Mouse (Mus musculus) CH12.LX (cell line): Measurements from ENCODE around the gene Hcrtr2. TPM values are rescaled to one million over a fixed set of nuclear protein-coding genes. Genes with fewer than 3 reads are reported as not detected.

ENCODE experiments used
- DNase-seq: peaks from one replicate; pipeline ENCODE4 v3.0.0-alpha.2; 2013; ENCODE audit errors: extremely low read depth
- H3K27ac ChIP-seq: 2 replicates; pipeline ENCODE4 v1.5.1; 2012; ENCODE audit warnings: low read depth, mild to moderate bottlenecking, control low read depth, moderate library complexity; ENCODE audit not compliant: insufficient read depth
- H3K27me3 ChIP-seq: replicated peaks from 2 replicates; pipeline ENCODE3; 2012; ENCODE audit warnings: inconsistent platforms
- H3K36me3 ChIP-seq, 2 experiments: replicated peaks in 1 of 2; 2 replicates each; pipeline versions ENCODE3 to v1.6.1; 2012; ENCODE audit warnings: inconsistent platforms in 1 of 2, low read length in 1 of 2, mild to moderate bottlenecking in 1 of 2, mixed read lengths in 1 of 2, moderate library complexity in 1 of 2; ENCODE audit not compliant: control insufficient read depth in 1 of 2, insufficient read depth in 1 of 2
- H3K4me1 ChIP-seq, 2 experiments: 2 replicates each; pipeline ENCODE4 v1.6.1; 2012; ENCODE audit warnings: inconsistent platforms in 1 of 2, moderate library complexity in 1 of 2; ENCODE audit not compliant: insufficient read depth in 2 of 2, control insufficient read depth in 1 of 2
- H3K4me2 ChIP-seq: 2 replicates; pipeline ENCODE4 v1.6.1; 2012; ENCODE audit warnings: low read depth, mild to moderate bottlenecking, control low read depth; ENCODE audit not compliant: poor library complexity, insufficient read depth, severe bottlenecking
- H3K4me3 ChIP-seq, 3 experiments: fragments of 150-350 bp in 1 of 3; sonication (generic) in 1 of 3; replicated peaks in 1 of 3; 2 replicates each; pipeline versions ENCODE3 to v1.5.1; 2011 to 2012; ENCODE audit warnings: low read depth in 2 of 3, low read length in 2 of 3, mild to moderate bottlenecking in 2 of 3, moderate library complexity in 2 of 3, control low read depth in 1 of 3, improper control_type of control experiment in 1 of 3, inconsistent platforms in 1 of 3, mixed read lengths in 1 of 3; ENCODE audit not compliant: poor library complexity in 1 of 3
- H3K79me2 ChIP-seq: replicated peaks from 2 replicates; pipeline ENCODE4 v1.6.1; 2012; ENCODE audit warnings: mild to moderate bottlenecking, moderate library complexity; ENCODE audit not compliant: control insufficient read depth, poor library complexity, insufficient read depth, severe bottlenecking; ENCODE audit errors: extremely low read depth
- H3K9ac ChIP-seq: 2 replicates; pipeline ENCODE4 v1.6.1; 2012; ENCODE audit warnings: low read depth, mild to moderate bottlenecking, control low read depth, moderate library complexity; ENCODE audit not compliant: insufficient read depth
- H3K9me3 ChIP-seq: replicated peaks from 2 replicates; pipeline ENCODE3; 2012; ENCODE audit warnings: low read length, inconsistent platforms, mixed read lengths
- CTCF ChIP-seq, 2 experiments: IDR thresholded peaks in 1 of 2; conservative IDR thresholded peaks in 1 of 2; 2 replicates each; pipeline ENCODE4 v1.5.1; 2011 to 2012; ENCODE audit warnings: low read depth in 2 of 2, low read length in 2 of 2, improper control_type of control experiment in 1 of 2, inconsistent platforms in 1 of 2, mild to moderate bottlenecking in 1 of 2, moderate library complexity in 1 of 2
- E2F4 ChIP-seq: IDR thresholded peaks from 2 replicates; pipeline ENCODE4 v1.6.1; 2011; ENCODE audit warnings: low read depth, low read length, improper control_type of control experiment; ENCODE audit not compliant: insufficient replicate concordance
- ETS1 ChIP-seq: conservative IDR thresholded peaks from 2 replicates; pipeline ENCODE4 v1.6.1; 2012; ENCODE audit warnings: low read depth, mild to moderate bottlenecking, inconsistent platforms, low read length, improper control_type of control experiment, moderate library complexity
- GABPA ChIP-seq: IDR thresholded peaks from 2 replicates; pipeline ENCODE4 v1.6.1; 2012; ENCODE audit warnings: low read depth, low read length, improper control_type of control experiment, inconsistent platforms; ENCODE audit not compliant: insufficient replicate concordance
- HCFC1 ChIP-seq: IDR thresholded peaks from 2 replicates; pipeline ENCODE4 v1.6.1; 2012; ENCODE audit warnings: low read depth, mild to moderate bottlenecking, inconsistent platforms, low read length, improper control_type of control experiment
- IRF4 ChIP-seq: IDR thresholded peaks from 2 replicates; pipeline ENCODE4 v1.6.1; 2014; ENCODE audit warnings: low read depth, mild to moderate bottlenecking, inconsistent platforms, low read length, improper control_type of control experiment
- JUN ChIP-seq: IDR thresholded peaks from 2 replicates; pipeline ENCODE4 v1.6.1; 2011; ENCODE audit warnings: low read depth, mild to moderate bottlenecking, low read length, improper control_type of control experiment, moderate library complexity; ENCODE audit not compliant: insufficient read depth
- JUND ChIP-seq: conservative IDR thresholded peaks from 2 replicates; pipeline ENCODE4 v1.6.1; 2011; ENCODE audit warnings: low read depth, low read length, improper control_type of control experiment
- KAT2A ChIP-seq: IDR thresholded peaks from 2 replicates; pipeline ENCODE4 v1.6.1; 2012; ENCODE audit warnings: low read length, improper control_type of control experiment, inconsistent platforms; ENCODE audit not compliant: insufficient replicate concordance
- MAFK ChIP-seq: IDR thresholded peaks from 2 replicates; pipeline ENCODE4 v1.6.1; 2011; ENCODE audit warnings: low read length, improper control_type of control experiment; ENCODE audit not compliant: insufficient replicate concordance
- MAZ ChIP-seq: IDR thresholded peaks from 2 replicates; pipeline ENCODE4 v1.6.1; 2012; ENCODE audit warnings: low read depth, mild to moderate bottlenecking, inconsistent platforms, low read length, improper control_type of control experiment, moderate library complexity
- MEF2A ChIP-seq: IDR thresholded peaks from 2 replicates; pipeline ENCODE4 v1.6.1; 2014; ENCODE audit warnings: low read depth, mild to moderate bottlenecking, inconsistent platforms, low read length, improper control_type of control experiment, borderline replicate concordance
- MXI1 ChIP-seq: IDR thresholded peaks from 2 replicates; pipeline ENCODE4 v1.6.1; 2011; ENCODE audit warnings: mild to moderate bottlenecking, low read depth, low read length, improper control_type of control experiment
- MYC ChIP-seq: IDR thresholded peaks from 2 replicates; pipeline ENCODE4 v1.6.1; 2011; ENCODE audit warnings: low read depth, mild to moderate bottlenecking, improper control_type of control experiment, low read length
- NELFE ChIP-seq: IDR thresholded peaks from 2 replicates; pipeline ENCODE4 v1.6.1; 2011; ENCODE audit warnings: low read depth, low read length, improper control_type of control experiment
- POLR2A ChIP-seq: IDR thresholded peaks from 2 replicates; pipeline ENCODE4 v1.6.1; 2011; ENCODE audit warnings: low read depth, mild to moderate bottlenecking, improper control_type of control experiment, low read length
- POLR2AphosphoS2 ChIP-seq: IDR thresholded peaks from 2 replicates; pipeline ENCODE4 v1.6.1; 2011; ENCODE audit warnings: low read depth, low read length, improper control_type of control experiment
- RAD21 ChIP-seq: IDR thresholded peaks from 2 replicates; pipeline ENCODE4 v1.6.1; 2011; ENCODE audit warnings: low read depth, mild to moderate bottlenecking, low read length, improper control_type of control experiment, moderate library complexity
- TCF12 ChIP-seq: IDR thresholded peaks from 2 replicates; pipeline ENCODE4 v1.6.1; 2014; ENCODE audit warnings: low read depth, mild to moderate bottlenecking, inconsistent platforms, low read length, improper control_type of control experiment
- UBTF ChIP-seq: IDR thresholded peaks from 2 replicates; pipeline ENCODE4 v1.6.1; 2012; ENCODE audit warnings: low read depth, mild to moderate bottlenecking, inconsistent platforms, low read length, improper control_type of control experiment, moderate library complexity
- USF2 ChIP-seq: conservative IDR thresholded peaks from 2 replicates; pipeline ENCODE4 v1.6.1; 2011; ENCODE audit warnings: low read depth, low read length, improper control_type of control experiment
- ZMIZ1 ChIP-seq: IDR thresholded peaks from 2 replicates; pipeline ENCODE4 v1.6.1; 2012; ENCODE audit warnings: low read depth, mild to moderate bottlenecking, inconsistent platforms, low read length, improper control_type of control experiment
- dilution Hi-C: fragments of 300-500 bp; cut with MboI; formaldehyde crosslinking; loops from 2 replicates; pipeline ENCODE4 v1.14.3; 2020; ENCODE audit warnings: low sequenced_read_pairs; ENCODE audit not compliant: extremely low pct_unique_long_range_greater_than_20kb, extremely low pct_ligation_motif_present
- in situ Hi-C: fragments of 300-500 bp; cut with MboI; formaldehyde crosslinking; loops from 3 replicates; pipeline ENCODE4 v1.14.3; 2019; ENCODE audit warnings: low sequenced_read_pairs, low pct_ligation_motif_present, low pct_unique_long_range_greater_than_20kb, mixed read lengths
- polyA plus RNA-seq: library from polyadenylated mRNA; unstranded; fragments of >175 nt; gene quantifications from 2 replicates; pipeline ENCODE4 v1.2.1, GENCODE M21; 2012; ENCODE audit warnings: low read depth; ENCODE audit not compliant: insufficient read length
- total RNA-seq, 2 experiments: library from RNA; depleted of rRNA; stranded (reverse); fragments of 300-350 nt in 1 of 2; fragments of >200 nt in 1 of 2; gene quantifications; 2 replicates each; pipeline ENCODE4 v1.2.3; 2012 to 2014

Gene Hcrtr2
- total and polyA plus RNA-seq, 3 experiments, result not detected

- Histone ChIP-seq H3K36me3 (no peaks in the 10 kb centered on the region), H3K9ac (no peak overlapping the region), H3K4me3 (no peak overlapping the region), H3K79me2 (no peaks in the 10 kb centered on the region), H3K9me3 (no peaks in the 10 kb centered on the region), H3K27ac (no peak overlapping the region)
- in situ Hi-C loops, result no loop called here
- TF ChIP-seq MXI1 (no peak), JUN (no peak), ETS1 (no peak), CTCF (conservative IDR thresholded peaks at IDR 0.05 in 1 of 2, IDR thresholded peaks at IDR 0.05 in 1 of 2; ENCODE audit: low read depth in 2 of 2, low read length in 2 of 2) (no peak), USF2 (no peak), MAFK (no peak), POLR2A (no peak), IRF4 (no peak), TCF12 (no peak), MAZ (no peak), KAT2A (no peak), GABPA (no peak), ZMIZ1 (no peak), NELFE (no peak), RAD21 (no peak), UBTF (no peak)
- TF ChIP-seq, all 38 proteins: peak for 0
- Histone ChIP-seq H3K4me2 (no peak overlapping the region), H3K4me1 (peaks cover 5 to 19% of the 10 kb centered on the region in 2 experiments), H3K27me3 (no peaks in the 10 kb centered on the region)
- dilution Hi-C loops, result no loop called here
- DNase-seq, result no peak
Observed at GRCm38 (mm10) chr9:76322122-76323052, 1.3 kb downstream of the Hcrtr2 start.

- no peak for DNase-seq
- H3K27me3 ChIP-seq, result no peaks in the 10 kb centered on the region
- H3K4me2 ChIP-seq, result no peak overlapping the region
- H3K27ac ChIP-seq, result no peak overlapping the region
- no peaks in the 10 kb centered on the region for H3K9me3 ChIP-seq
- no peak overlapping the region for H3K4me3 ChIP-seq
- no peaks in the 10 kb centered on the region for H3K36me3 ChIP-seq
- dilution Hi-C loops (no loop called here), in situ Hi-C loops (no loop called here)
- H3K9ac ChIP-seq, result no peak overlapping the region
- H3K4me1 ChIP-seq, result peaks cover 5 to 19% of the 10 kb centered on the region in 2 experiments
- TF ChIP-seq JUND (no peak), MYC (no peak), JUN (no peak), MAFK (no peak), TCF12 (no peak), USF2 (no peak), HCFC1 (no peak), MEF2A (no peak), KAT2A (no peak), E2F4 (no peak), POLR2A (no peak), POLR2AphosphoS2 (no peak)
- no peaks in the 10 kb centered on the region for H3K79me2 ChIP-seq
Observed at GRCm38 (mm10) chr9:76321589-76321988, 2.1 kb downstream of the Hcrtr2 start.
